Mouse (Mus musculus): ENCODE data around the gene Cd63. TPM values are rescaled to one million over a fixed set of nuclear protein-coding genes. Genes with fewer than 3 reads are reported as not detected.

Cd63 gene
- 258 and 273 TPM in 2 replicates for polyA plus RNA-seq (2016; fragmentation: Nextera tagmentation; extraction: Ambion mirVana)

GRCm38 (mm10) chr10:128900698-128901097, at the start of gene Cd63:
TSS of gene Cd63 (plus strand) at chr10:128900989.
- H3K4me1 ChIP-seq: peaks cover 10% of the 10 kb centered on the region
- no peak within 1 kb of the TSS for H3K9ac ChIP-seq
- H3K27me3 ChIP-seq: peaks cover 19% of the 10 kb centered on the region
- H3K36me3 ChIP-seq: no peaks in the 10 kb centered on the region
- no peak within 1 kb of the TSS for H3K4me2 ChIP-seq (replicated peaks)
- WGBS: 82% methylated on average over 3 of the region's 3 CpGs
- no peak for ATAC-seq (ENCODE audit: low FRiP score)
- no peaks in the 10 kb centered on the region for H3K9me3 ChIP-seq (replicated peaks)
- H3K27ac ChIP-seq: no peak within 1 kb of the TSS
- no peak within 1 kb of the TSS for H3K4me3 ChIP-seq

GRCm38 (mm10) chr10:128861176-128861575, 39.6 kb upstream of the Cd63 start:
- H3K4me2 ChIP-seq (replicated peaks): no peak overlapping the region
- no peak overlapping the region for H3K27ac ChIP-seq
- no peak for ATAC-seq (ENCODE audit: low FRiP score)
- no peaks in the 10 kb centered on the region for H3K27me3 ChIP-seq
- H3K9ac ChIP-seq: no peak overlapping the region
- H3K4me1 ChIP-seq: no peaks in the 10 kb centered on the region
- H3K36me3 ChIP-seq: peaks cover 31% of the 10 kb centered on the region
- H3K4me3 ChIP-seq: no peak overlapping the region
- H3K9me3 ChIP-seq (replicated peaks): no peaks in the 10 kb centered on the region

GRCm38 (mm10) chr10:128866042-128866441, 34.7 kb upstream of the Cd63 start:
- no peak overlapping the region for H3K27ac ChIP-seq
- no peak overlapping the region for H3K4me3 ChIP-seq
- H3K9ac ChIP-seq: no peak overlapping the region
- no peak overlapping the region for H3K4me2 ChIP-seq (replicated peaks)
- H3K4me1 ChIP-seq: no peaks in the 10 kb centered on the region
- ATAC-seq (ENCODE audit: low FRiP score): no peak
- no peaks in the 10 kb centered on the region for H3K27me3 ChIP-seq
- no peaks in the 10 kb centered on the region for H3K9me3 ChIP-seq (replicated peaks)
- peaks cover 25% of the 10 kb centered on the region for H3K36me3 ChIP-seq
- WGBS: 86% methylated on average over 3 of the region's 3 CpGs

- peaks cover 29% of the 10 kb centered on the region for H3K36me3 ChIP-seq
- H3K27ac ChIP-seq: no peak overlapping the region
- H3K4me1 ChIP-seq: no peaks in the 10 kb centered on the region
- H3K9me3 ChIP-seq (replicated peaks): no peaks in the 10 kb centered on the region
- H3K4me3 ChIP-seq: no peak overlapping the region
- no peak overlapping the region for H3K9ac ChIP-seq
- no peaks in the 10 kb centered on the region for H3K27me3 ChIP-seq
- H3K4me2 ChIP-seq (replicated peaks): no peak overlapping the region
- no peak for ATAC-seq (ENCODE audit: low FRiP score)
- WGBS: 96% methylated on average over 1 of the region's 1 CpGs
Observed at GRCm38 (mm10) chr10:128866518-128866917, 34.3 kb upstream of the Cd63 start.

GRCm38 (mm10) chr10:128870341-128870740, 30.4 kb upstream of the Cd63 start:
- no peaks in the 10 kb centered on the region for H3K27me3 ChIP-seq
- H3K4me2 ChIP-seq (replicated peaks): no peak overlapping the region
- no peak overlapping the region for H3K9ac ChIP-seq
- no peak overlapping the region for H3K27ac ChIP-seq
- H3K4me1 ChIP-seq: no peaks in the 10 kb centered on the region
- peaks cover 47% of the 10 kb centered on the region for H3K36me3 ChIP-seq
- no peak for ATAC-seq (ENCODE audit: low FRiP score)
- no peaks in the 10 kb centered on the region for H3K9me3 ChIP-seq (replicated peaks)
- no peak overlapping the region for H3K4me3 ChIP-seq
- 89% methylated on average over 3 of the region's 3 CpGs for whole genome bisulfite sequencing

GRCm38 (mm10) chr10:128878291-128878690, 22.5 kb upstream of the Cd63 start:
- ATAC-seq (ENCODE audit: low FRiP score): no peak
- Histone ChIP-seq H3K36me3 (peaks cover 47% of the 10 kb centered on the region), H3K4me3 (no peak overlapping the region), H3K9ac (no peak overlapping the region), H3K27me3 (no peaks in the 10 kb centered on the region), H3K9me3 (replicated peaks) (no peaks in the 10 kb centered on the region), H3K4me1 (no peaks in the 10 kb centered on the region), H3K4me2 (replicated peaks) (no peak overlapping the region), H3K27ac (no peak overlapping the region)

GRCm38 (mm10) chr10:128878811-128879210, 22.0 kb upstream of the Cd63 start:
- no peak overlapping the region for H3K4me3 ChIP-seq
- 90% methylated on average over 2 of the region's 2 CpGs for WGBS
- no peak for ATAC-seq (ENCODE audit: low FRiP score)
- no peak overlapping the region for H3K27ac ChIP-seq
- H3K36me3 ChIP-seq: peaks cover 44% of the 10 kb centered on the region
- no peaks in the 10 kb centered on the region for H3K9me3 ChIP-seq (replicated peaks)
- no peaks in the 10 kb centered on the region for H3K27me3 ChIP-seq
- no peak overlapping the region for H3K9ac ChIP-seq
- H3K4me2 ChIP-seq (replicated peaks): no peak overlapping the region
- H3K4me1 ChIP-seq: no peaks in the 10 kb centered on the region

- Histone ChIP-seq H3K4me1 (0 out of 2 replicates have a peak, but pooled peaks cover 6% of the 10 kb centered on the region), H3K9ac (no peak overlapping the region), H3K9me3 (replicated peaks) (no peaks in the 10 kb centered on the region), H3K27me3 (no peaks in the 10 kb centered on the region), H3K4me3 (no peak overlapping the region), H3K4me2 (replicated peaks) (no peak overlapping the region), H3K27ac (no peak overlapping the region), H3K36me3 (peaks cover 57% of the 10 kb centered on the region)
- 78% methylated on average over 5 of the region's 5 CpGs for WGBS
- no peak for ATAC-seq (ENCODE audit: low FRiP score)
Observed at GRCm38 (mm10) chr10:128882067-128882466, 18.7 kb upstream of the Cd63 start.

- whole genome bisulfite sequencing: 0% methylated on average over 6 of the region's 7 CpGs
- Histone ChIP-seq H3K27ac (peak overlapping the region; percentile 91), H3K36me3 (peaks cover 38% of the 10 kb centered on the region), H3K9ac (peak overlapping the region; percentile 82), H3K4me2 (replicated peaks) (peak overlapping the region; percentile 85), H3K4me1 (peaks cover 45% of the 10 kb centered on the region), H3K27me3 (peaks cover 1% of the 10 kb centered on the region; the same call in 1 of the 2 replicates), H3K4me3 (peak overlapping the region; percentile 75), H3K9me3 (replicated peaks) (no peaks in the 10 kb centered on the region)
- ATAC-seq (ENCODE audit: low FRiP score): peak; percentile 62
Observed at GRCm38 (mm10) chr10:128888941-128889827, 11.6 kb upstream of the Cd63 start.

- Histone ChIP-seq H3K9ac (peak overlapping the region; percentile 82), H3K27ac (peak overlapping the region; percentile 91), H3K9me3 (replicated peaks) (no peaks in the 10 kb centered on the region), H3K4me3 (peak overlapping the region; percentile 75), H3K4me1 (peaks cover 45% of the 10 kb centered on the region), H3K27me3 (peaks cover 3% of the 10 kb centered on the region; the same call in 1 of the 2 replicates), H3K4me2 (replicated peaks) (peak overlapping the region; percentile 85), H3K36me3 (peaks cover 33% of the 10 kb centered on the region)
- ATAC-seq (ENCODE audit: low FRiP score): no peak
- WGBS: 0% methylated on average over 1 of the region's 2 CpGs
Observed at GRCm38 (mm10) chr10:128889846-128890245, 10.9 kb upstream of the Cd63 start.

GRCm38 (mm10) chr10:128890383-128891295, 10.2 kb upstream of the Cd63 start:
- H3K4me1 ChIP-seq: peaks cover 46% of the 10 kb centered on the region
- WGBS: under 1% methylated on average over 39 of the region's 40 CpGs

More at GRCm38 (mm10) chr10:128890383-128891295, 10.2 kb upstream of the Cd63 start:
- Histone ChIP-seq H3K36me3 (peaks cover 25% of the 10 kb centered on the region), H3K27ac (peak overlapping the region; percentile 91), H3K4me3 (peak overlapping the region; percentile 75), H3K4me2 (replicated peaks) (peak overlapping the region; percentile 85), H3K27me3 (peaks cover 4% of the 10 kb centered on the region), H3K9ac (peak overlapping the region; percentile 82), H3K9me3 (replicated peaks) (no peaks in the 10 kb centered on the region)
- no peak for ATAC-seq (ENCODE audit: low FRiP score)
